Mouse (Mus musculus): ENCODE results near the gene Tex45.

Gene Tex45

DNA sequence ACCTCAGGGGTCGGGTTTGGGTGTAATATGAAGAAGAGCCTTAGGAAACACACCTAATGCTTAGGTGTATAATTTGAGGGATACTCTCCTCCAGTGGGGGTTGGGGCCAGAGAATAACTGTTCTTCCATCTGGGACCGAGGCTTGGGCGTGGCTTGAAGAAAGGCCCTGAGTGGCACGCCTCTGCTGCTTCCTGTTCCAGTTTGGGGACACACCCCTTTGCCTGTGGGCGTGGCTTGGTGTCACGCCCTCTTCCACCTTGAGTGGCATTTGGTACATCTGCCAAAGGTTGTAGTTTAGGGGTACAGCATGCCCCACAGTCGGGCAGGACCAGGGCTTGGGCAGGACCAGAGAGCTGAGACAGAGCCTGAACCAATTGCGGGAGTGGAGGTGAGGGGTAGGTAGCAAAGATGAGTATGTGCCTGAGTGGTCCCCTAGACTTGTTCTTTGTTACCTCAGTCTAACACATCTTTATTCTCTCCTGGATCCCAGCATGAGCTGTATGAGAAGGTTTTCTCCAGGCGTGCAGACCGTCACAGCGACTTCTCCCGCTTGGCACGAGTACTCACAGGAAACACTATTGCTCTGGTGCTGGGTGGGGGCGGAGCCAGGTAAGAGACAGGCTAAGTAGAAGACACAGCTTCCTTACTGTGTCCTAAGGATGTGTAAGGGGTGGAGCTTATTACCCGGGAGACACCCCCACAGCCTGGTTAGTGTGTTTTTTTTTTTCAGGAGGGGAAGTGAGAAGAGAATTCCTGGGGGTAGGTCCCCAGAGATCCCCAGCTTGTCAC lies 65.6 kb downstream of the Tex45 start:
- DNase-seq (ENCODE audit: low spot score), result no peak

All from T-cell, adult 2 months (primary cell).